Mouse (Mus musculus) right cerebral cortex, postnatal 25 days (tissue): ENCODE data around the gene Urod.

Experiments used
- DNase-seq: peaks from one replicate; pipeline ENCODE4 v3.0.0; 2022

The Urod gene

GRCm38 (mm10) chr4:116993672-116994621, at the start of gene Urod:
Urod (minus strand) TSS chr4:116994413.
- peak; percentile 92 for DNase-seq

GRCm38 (mm10) chr4:117041283-117041721, 47.1 kb upstream of the Urod start:
- DNase-seq = no peak

DNA sequence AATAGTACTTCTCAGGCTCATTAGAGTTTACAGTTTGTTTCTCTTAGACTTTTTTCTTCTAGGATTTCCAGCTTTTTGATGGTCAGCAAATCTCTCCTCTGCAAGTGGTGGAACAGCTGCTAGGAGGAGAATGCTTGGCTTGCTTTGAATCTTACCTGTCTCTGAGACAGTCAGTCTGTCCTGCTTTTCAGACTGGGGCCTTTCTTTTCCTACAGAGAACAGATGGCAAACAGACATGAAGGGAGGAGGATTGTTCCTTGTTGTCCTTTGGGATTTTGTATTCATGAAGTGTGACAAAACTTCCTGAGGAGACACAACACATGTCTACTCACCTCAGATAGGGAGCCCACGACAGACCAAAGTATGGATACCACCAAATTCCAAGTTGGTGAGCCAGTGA, 46.6 kb upstream of the Urod start:
- DNase-seq = no peak

GRCm38 (mm10) chr4:117039925-117040687, 45.9 kb upstream of the Urod start:
- peak; percentile 32 for DNase-seq

- no peak for DNase-seq
Measured at GRCm38 (mm10) chr4:117031105-117031504, 36.9 kb upstream of the Urod start.

DNA sequence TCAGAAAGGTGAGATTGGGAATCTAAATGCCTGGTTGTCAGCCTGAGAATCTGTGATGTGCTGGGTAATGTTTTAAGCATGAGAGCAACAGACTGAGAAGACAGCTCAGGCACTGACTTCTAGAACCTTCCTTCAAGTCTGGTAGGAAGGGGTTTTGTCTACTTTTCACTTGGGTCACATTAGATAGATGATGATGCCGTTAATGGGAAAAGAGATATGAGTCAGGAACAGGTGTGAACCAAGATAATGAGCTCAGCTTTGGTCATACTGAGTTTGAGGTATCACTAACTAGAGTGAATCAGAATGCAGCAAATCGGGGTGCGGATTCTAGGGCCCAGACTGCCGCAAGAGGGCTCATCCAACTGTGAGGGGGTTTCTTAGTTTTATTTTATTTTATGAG, 29.3 kb upstream of the Urod start:
- no peak for DNase-seq

- DNase-seq = peak; percentile 91
Measured at GRCm38 (mm10) chr4:117019206-117020134, 25.3 kb upstream of the Urod start, which contains the start of gene Eif2b3. Eif2b3 (plus strand) TSS chr4:117019402.

DNA sequence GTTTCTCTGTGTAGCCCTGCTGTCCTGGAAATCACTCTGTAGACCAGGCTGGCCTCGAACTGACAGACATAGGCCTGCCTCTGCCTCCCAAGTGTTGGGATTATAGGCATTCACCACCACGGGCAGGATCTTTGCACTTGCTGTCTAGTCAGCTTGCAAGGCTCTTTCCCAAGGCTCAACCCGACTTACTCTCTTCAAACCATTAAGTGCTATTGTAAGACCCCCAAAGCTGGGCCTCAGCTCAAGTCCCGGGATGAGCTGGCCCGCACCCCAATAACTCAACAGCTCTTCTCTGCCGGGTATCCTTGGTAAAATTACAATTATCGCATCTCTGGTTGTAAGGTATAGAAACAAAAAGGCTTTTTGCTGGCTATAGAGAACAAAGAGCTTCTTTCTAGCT, 24.1 kb upstream of the Urod start:
- no peak for DNase-seq

- no peak for DNase-seq
Measured at GRCm38 (mm10) chr4:117017738-117018137, 23.5 kb upstream of the Urod start.

- no peak for DNase-seq
Measured at GRCm38 (mm10) chr4:117014901-117015415, 20.7 kb upstream of the Urod start.

- DNase-seq = no peak
Measured at GRCm38 (mm10) chr4:117013596-117013995, 19.4 kb upstream of the Urod start.

DNA sequence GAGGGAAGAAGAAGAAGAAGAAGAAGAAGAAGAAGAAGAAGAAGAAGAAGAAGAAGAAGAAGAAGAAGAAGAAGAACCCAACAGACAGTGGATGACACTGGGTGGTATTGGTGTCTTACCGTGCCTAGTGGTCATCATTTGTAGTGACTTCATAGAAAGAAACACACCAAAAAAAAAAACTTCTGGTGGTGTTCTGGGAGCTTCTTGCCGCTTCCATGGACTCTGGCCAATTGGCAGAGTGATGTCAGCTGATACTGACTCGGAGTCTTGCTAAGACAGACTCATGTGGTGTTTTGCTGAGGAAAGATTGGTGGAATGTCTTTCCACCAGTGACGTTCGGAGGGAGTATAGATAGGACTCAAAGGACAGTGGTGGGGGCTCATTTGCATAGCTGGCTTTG, 16.0 kb upstream of the Urod start:
- DNase-seq = no peak

- no peak for DNase-seq
Measured at GRCm38 (mm10) chr4:117007058-117007457, 12.8 kb upstream of the Urod start.

DNA sequence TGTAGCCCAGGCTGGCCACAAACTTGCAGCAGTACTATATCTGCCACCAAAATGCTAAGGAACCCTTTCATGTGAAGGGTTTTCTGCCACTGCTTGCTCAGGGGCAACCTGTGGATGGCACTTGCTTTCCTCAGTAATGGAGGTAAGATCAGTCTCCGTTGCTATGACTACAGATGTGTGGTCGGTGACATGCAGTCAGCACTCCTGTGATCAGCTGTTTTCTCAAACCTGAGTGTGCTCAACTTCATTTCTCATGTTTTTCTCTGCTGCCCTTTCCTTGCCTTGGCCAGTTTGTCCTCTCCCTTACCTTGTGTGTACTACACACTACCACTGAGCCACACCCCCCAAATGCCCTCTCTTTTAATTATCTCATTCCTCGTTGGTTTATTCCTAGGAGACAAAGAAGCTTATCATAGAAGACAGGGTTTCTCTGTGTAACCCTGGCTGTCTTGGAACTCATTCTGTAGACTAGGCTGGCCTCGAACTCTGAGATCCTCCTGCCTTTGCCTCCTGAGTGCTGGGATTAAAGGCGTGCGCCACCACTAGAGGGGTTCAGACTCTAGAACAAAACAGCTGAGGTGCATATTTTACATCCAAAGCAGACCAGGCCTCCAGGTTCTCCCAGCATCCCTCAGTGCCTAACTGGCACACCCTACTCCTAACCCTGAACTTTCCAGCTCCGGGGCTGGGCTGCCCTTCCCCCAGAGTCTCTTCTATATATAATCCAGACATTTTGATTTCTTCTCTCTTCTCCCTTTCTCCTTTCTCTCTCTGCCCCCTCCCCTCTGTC, 11.6 kb upstream of the Urod start:
- DNase-seq = no peak

- DNase-seq = no peak
Measured at GRCm38 (mm10) chr4:117004649-117005048, 10.4 kb upstream of the Urod start.

DNA sequence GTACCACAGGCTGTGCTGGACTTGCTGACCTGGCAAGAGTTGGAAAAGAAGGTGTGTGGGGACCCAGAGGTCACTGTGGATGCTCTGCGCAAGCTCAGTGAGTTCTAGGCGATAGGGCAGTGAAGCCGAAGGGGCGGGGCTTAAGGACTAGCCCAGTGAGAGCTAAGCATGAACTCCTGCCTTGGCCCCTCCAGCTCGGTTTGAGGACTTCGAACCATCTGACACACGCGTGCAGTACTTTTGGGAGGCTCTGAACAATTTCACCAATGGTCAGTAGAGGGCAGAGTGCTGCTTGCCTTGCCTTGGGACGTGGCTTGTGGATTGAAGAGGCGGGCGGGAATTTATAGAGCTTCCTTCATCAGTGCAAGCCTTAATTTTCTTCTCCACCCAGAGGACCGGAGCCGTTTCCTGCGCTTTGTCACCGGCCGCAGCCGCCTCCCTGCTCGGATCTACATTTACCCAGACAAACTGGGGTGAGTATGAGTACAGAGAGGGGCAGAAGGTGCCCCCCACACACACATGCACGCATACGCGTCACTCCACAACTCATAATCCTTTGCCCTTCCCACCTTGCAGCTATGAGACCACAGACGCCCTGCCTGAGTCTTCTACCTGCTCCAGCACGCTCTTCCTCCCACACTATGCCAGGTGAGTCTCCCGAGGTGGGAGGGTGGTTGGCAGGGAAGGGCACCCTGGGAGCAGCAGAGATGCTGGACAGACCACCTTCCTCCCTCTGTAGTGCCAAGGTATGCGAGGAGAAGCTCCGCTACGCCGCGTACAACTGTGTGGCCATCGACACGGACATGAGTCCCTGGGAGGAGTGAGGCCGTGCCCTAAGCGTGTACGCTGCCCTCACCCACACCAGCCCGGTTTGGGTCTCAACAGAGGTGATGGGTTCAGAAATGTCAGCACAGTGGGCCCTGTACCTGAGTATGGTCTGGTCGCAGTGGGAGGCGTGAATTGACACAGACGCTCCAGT, 8.6 kb upstream of the Urod start:
- peak; percentile 48 for DNase-seq

GRCm38 (mm10) chr4:117001957-117002356, 7.7 kb upstream of the Urod start:
- no peak for DNase-seq

GRCm38 (mm10) chr4:116999513-117000154, 5.4 kb upstream of the Urod start:
- no peak for DNase-seq

DNA sequence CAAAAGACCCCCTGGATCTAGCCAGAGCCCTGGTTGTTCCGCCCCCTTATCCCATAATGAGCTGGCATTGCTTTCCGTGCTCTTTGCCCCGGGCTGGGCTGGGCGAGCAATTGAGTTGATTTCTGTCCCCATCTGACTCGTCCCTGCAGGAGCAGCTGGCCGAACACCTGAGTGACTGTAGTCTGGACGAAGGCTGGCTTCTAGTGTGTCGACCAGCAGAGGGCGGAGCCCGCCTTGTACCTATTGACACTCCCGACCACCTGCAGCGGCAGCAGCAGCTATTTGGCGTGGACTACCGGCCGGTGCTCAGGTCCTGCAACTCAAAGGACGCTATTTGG, 1.6 kb upstream of the Urod start:
- DNase-seq = no peak
